Mouse (Mus musculus) hindbrain, embryonic 11.5 days (tissue): ENCODE results near the gene Radil. TPM values are rescaled to one million over a fixed set of nuclear protein-coding genes. Genes with fewer than 3 reads are reported as not detected.

Experiments used
- ATAC-seq: fragments of 200-750 bp; cut with Nextera tagmentation; 2 replicates; pipeline ENCODE4 v1.8.0; 2017; ENCODE audit warnings: mild to moderate bottlenecking, moderate TSS enrichment, moderate library complexity; ENCODE audit not compliant: low FRiP score
- DNase-seq: peaks from one replicate; pipeline ENCODE4 v3.0.0-alpha.2; 2015; ENCODE audit warnings: low spot score
- H3K27ac ChIP-seq: fragments of 300-500 bp; sonication (generic); 2 replicates; pipeline ENCODE4 v1.5.1; 2014; ENCODE audit warnings: mild to moderate bottlenecking, low read depth, low read length
- H3K27me3 ChIP-seq: fragments of 300-500 bp; sonication (generic); 2 replicates; pipeline ENCODE4 v1.6.1; 2014; ENCODE audit warnings: mild to moderate bottlenecking, low read length, moderate library complexity, mixed read lengths; ENCODE audit not compliant: control insufficient read depth, insufficient read depth
- H3K36me3 ChIP-seq: fragments of 300-500 bp; sonication (generic); 2 replicates; pipeline ENCODE4 v1.6.1; 2014; ENCODE audit warnings: mild to moderate bottlenecking, low read length, moderate library complexity, mixed read lengths; ENCODE audit not compliant: control insufficient read depth, insufficient read depth
- H3K4me1 ChIP-seq: fragments of 300-500 bp; sonication (generic); replicated peaks from 2 replicates; pipeline ENCODE4 v1.6.1; 2014; ENCODE audit warnings: low read length, mixed read lengths; ENCODE audit not compliant: control insufficient read depth, insufficient read depth
- H3K4me2 ChIP-seq: fragments of 300-500 bp; sonication (generic); replicated peaks from 2 replicates; pipeline ENCODE4 v1.6.1; 2014; ENCODE audit warnings: mild to moderate bottlenecking, low read depth, low read length
- H3K4me3 ChIP-seq: fragments of 300-500 bp; sonication (generic); 2 replicates; pipeline ENCODE4 v1.5.1; 2014; ENCODE audit warnings: low read depth, low read length
- H3K9ac ChIP-seq: fragments of 300-500 bp; sonication (generic); 2 replicates; pipeline ENCODE4 v1.6.1; 2014; ENCODE audit warnings: low read depth, low read length
- H3K9me3 ChIP-seq: fragments of 300-500 bp; sonication (generic); 2 replicates; pipeline ENCODE4 v1.6.1; 2016; ENCODE audit warnings: low read length; ENCODE audit not compliant: control insufficient read depth
- WGBS: fragments of 180-500 bp; shearing (Covaris S2); extraction: QIAGEN DNeasy Blood & Tissue Kit; methylation state at CpG from one replicate; pipeline ENCODE4 v1.1.7; 2014; 5-methylcytosine and 5-hydroxymethylcytosine counted together
- polyA plus RNA-seq: library from polyadenylated mRNA; unstranded; fragments of >200 nt; fragmentation: Nextera tagmentation; extraction: Ambion mirVana; gene quantifications from 2 replicates; pipeline ENCODE4 v1.2.1, GENCODE M21; 2014

Gene Radil
- polyA plus RNA-seq, 1 experiment from 2014 or later: 2.8 TPM

GRCm38 (mm10) chr5:142521195-142521866 is 29.6 kb downstream of the Radil start:
- Histone ChIP-seq H3K4me3 (no peak overlapping the region), H3K4me2 (no peak overlapping the region), H3K9ac (no peak overlapping the region), H3K9me3 (no peaks in the 10 kb centered on the region), H3K36me3 (no peaks in the 10 kb centered on the region), H3K4me1 (no peaks in the 10 kb centered on the region), H3K27me3 (no peaks in the 10 kb centered on the region), H3K27ac (no peak overlapping the region)
- no peak for ATAC-seq
- no peak for DNase-seq
- 87% methylated on average over 11 of the region's 11 CpGs for WGBS

GRCm38 (mm10) chr5:142520360-142520759 is 30.5 kb downstream of the Radil start:
- H3K4me3 ChIP-seq: no peak overlapping the region
- H3K9me3 ChIP-seq: no peaks in the 10 kb centered on the region
- ATAC-seq: no peak
- no peaks in the 10 kb centered on the region for H3K4me1 ChIP-seq
- no peak for DNase-seq
- H3K27me3 ChIP-seq: no peaks in the 10 kb centered on the region
- H3K36me3 ChIP-seq: no peaks in the 10 kb centered on the region
- no peak overlapping the region for H3K9ac ChIP-seq
- H3K4me2 ChIP-seq: no peak overlapping the region
- 84% methylated on average over 4 of the region's 4 CpGs for WGBS
- H3K27ac ChIP-seq: no peak overlapping the region

- H3K9me3 ChIP-seq: no peaks in the 10 kb centered on the region
- no peak overlapping the region for H3K9ac ChIP-seq
- ATAC-seq: no peak
- no peak for DNase-seq
- H3K27ac ChIP-seq: no peak overlapping the region
- H3K4me2 ChIP-seq: no peak overlapping the region
- no peaks in the 10 kb centered on the region for H3K4me1 ChIP-seq
- no peaks in the 10 kb centered on the region for H3K36me3 ChIP-seq
- 69% methylated on average over 6 of the region's 6 CpGs for WGBS
- H3K27me3 ChIP-seq: no peaks in the 10 kb centered on the region
- no peak overlapping the region for H3K4me3 ChIP-seq
These were observed 31.9 kb downstream of the Radil start for GRCm38 (mm10) chr5:142518973-142519372.

- WGBS: 84% methylated on average over 4 of the region's 4 CpGs
- Histone ChIP-seq H3K9ac (no peak overlapping the region), H3K4me1 (peaks cover 5% of the 10 kb centered on the region), H3K27ac (no peak overlapping the region), H3K4me2 (no peak overlapping the region), H3K9me3 (no peaks in the 10 kb centered on the region), H3K27me3 (no peaks in the 10 kb centered on the region), H3K36me3 (no peaks in the 10 kb centered on the region), H3K4me3 (no peak overlapping the region)
- ATAC-seq: no peak
- no peak for DNase-seq
These were observed 38.8 kb downstream of the Radil start for GRCm38 (mm10) chr5:142512112-142512511.

- no peak overlapping the region for H3K27ac ChIP-seq
- no peaks in the 10 kb centered on the region for H3K9me3 ChIP-seq
- H3K4me3 ChIP-seq: no peak overlapping the region
- H3K4me2 ChIP-seq: no peak overlapping the region
- H3K9ac ChIP-seq: no peak overlapping the region
- H3K4me1 ChIP-seq: peaks cover 5% of the 10 kb centered on the region
- DNase-seq (no peak), ATAC-seq (no peak)
- H3K27me3 ChIP-seq: no peaks in the 10 kb centered on the region
- 70% methylated on average over 7 of the region's 7 CpGs for WGBS
- no peaks in the 10 kb centered on the region for H3K36me3 ChIP-seq
These were observed 40.9 kb downstream of the Radil start for GRCm38 (mm10) chr5:142510061-142510414.

GRCm38 (mm10) chr5:142509141-142510060 is 41.5 kb downstream of the Radil start:
- WGBS: 10% methylated on average over 15 of the region's 15 CpGs
- ATAC-seq: no peak
- H3K27me3 ChIP-seq: no peaks in the 10 kb centered on the region
- peak overlapping the region; percentile 52 for H3K9ac ChIP-seq
- H3K4me2 ChIP-seq: peak overlapping the region; percentile 20; the same call in 1 of the 2 replicates
- H3K4me3 ChIP-seq: no peak overlapping the region
- DNase-seq: peak; percentile 35
- peaks cover 5% of the 10 kb centered on the region for H3K4me1 ChIP-seq
- peak overlapping the region; percentile 39; the same call in 1 of the 2 replicates for H3K27ac ChIP-seq
- no peaks in the 10 kb centered on the region for H3K9me3 ChIP-seq
- H3K36me3 ChIP-seq: no peaks in the 10 kb centered on the region

GRCm38 (mm10) chr5:142505695-142506423 is 45.0 kb downstream of the Radil start:
- Histone ChIP-seq H3K4me1 (peaks cover 5% of the 10 kb centered on the region), H3K4me2 (no peak overlapping the region), H3K36me3 (no peaks in the 10 kb centered on the region), H3K9ac (no peak overlapping the region), H3K27me3 (no peaks in the 10 kb centered on the region), H3K9me3 (no peaks in the 10 kb centered on the region), H3K4me3 (no peak overlapping the region), H3K27ac (no peak overlapping the region)
- 77% methylated on average over 3 of the region's 3 CpGs for WGBS
- ATAC-seq (no peak), DNase-seq (no peak)

GRCm38 (mm10) chr5:142504175-142504574 is 46.7 kb downstream of the Radil start:
- Histone ChIP-seq H3K4me2 (no peak overlapping the region), H3K9me3 (no peaks in the 10 kb centered on the region), H3K4me1 (peaks cover under 1% of the 10 kb centered on the region), H3K27me3 (no peaks in the 10 kb centered on the region), H3K36me3 (no peaks in the 10 kb centered on the region), H3K4me3 (no peak overlapping the region), H3K27ac (no peak overlapping the region), H3K9ac (no peak overlapping the region)
- no peak for ATAC-seq
- WGBS: 81% methylated on average over 3 of the region's 3 CpGs
- no peak for DNase-seq
